Mouse (Mus musculus): ENCODE results near the gene Fbxo10. TPM values are rescaled to one million over a fixed set of nuclear protein-coding genes. Genes with fewer than 3 reads are reported as not detected.

Gene Fbxo10
- polyA plus RNA-seq, 1 experiment from 2014 or later: 13.3 TPM

DNA sequence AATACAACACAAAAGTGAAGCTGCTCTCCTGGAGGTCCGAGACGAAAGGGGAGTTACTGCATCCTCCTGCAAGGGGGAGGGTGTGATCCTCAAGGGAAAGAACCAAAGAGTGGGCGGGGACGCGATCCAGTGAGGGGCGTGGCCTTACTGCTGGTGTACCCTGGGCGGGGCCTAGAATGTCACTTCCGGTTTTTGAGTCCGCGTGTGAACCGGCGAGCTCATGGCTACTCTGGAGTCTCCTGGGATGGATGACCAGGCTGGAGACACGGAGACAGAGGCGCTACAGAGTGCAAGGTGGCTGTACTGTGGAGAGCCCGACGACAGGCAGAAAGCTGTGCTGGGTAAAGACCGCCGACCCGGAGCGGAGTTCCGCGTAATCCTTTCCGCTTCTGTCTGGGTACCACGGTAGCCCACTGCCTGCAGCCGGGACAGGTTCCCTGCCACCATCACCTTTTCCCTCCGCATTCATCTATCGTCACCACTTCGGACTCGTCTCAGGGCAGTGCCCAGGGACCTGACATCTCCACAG lies 65.9 kb downstream of the Fbxo10 start, which contains the start of gene Polr1e:
Gene Polr1e (plus strand): TSS at position 132 of the 529 bp plus-strand sequence.
- ATAC-seq (replicated peaks; ENCODE audit: low FRiP score): peak; percentile 93

DNA sequence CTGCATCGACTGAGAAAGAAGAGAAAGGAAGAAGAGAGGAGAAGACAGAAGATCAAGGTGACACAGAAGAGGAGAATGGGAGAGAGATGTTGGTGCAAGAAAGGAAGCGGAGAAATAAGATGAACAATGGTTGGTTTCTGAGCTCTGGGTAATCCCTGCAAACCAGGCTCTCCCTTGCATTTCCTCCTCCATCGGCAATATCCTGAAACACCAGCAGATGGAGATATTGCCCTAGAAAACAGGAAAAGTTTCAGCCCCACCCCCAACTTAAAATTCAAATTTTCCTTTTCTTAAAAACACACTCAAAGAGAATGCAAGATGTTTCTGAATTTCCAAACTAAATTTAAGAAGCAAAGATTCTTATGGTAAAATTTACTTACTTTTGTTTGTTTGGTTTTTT lies 68.8 kb downstream of the Fbxo10 start:
- Histone ChIP-seq H3K9me3 (ENCODE audit: control insufficient read depth, low read length) (no peaks in the 10 kb centered on the region), H3K4me1 (replicated peaks; ENCODE audit: control insufficient read depth, insufficient read depth, low read length) (peaks cover 14% of the 10 kb centered on the region), H3K36me3 (ENCODE audit: control insufficient read depth, insufficient read depth, low read length) (no peaks in the 10 kb centered on the region), H3K27ac (ENCODE audit: low read depth, low read length) (no peak overlapping the region), H3K4me3 (ENCODE audit: low read depth, low read length) (no peak overlapping the region), H3K4me2 (ENCODE audit: low read depth, low read length, severe bottlenecking) (no peak overlapping the region), H3K27me3 (ENCODE audit: control insufficient read depth, insufficient read depth, low read length) (no peaks in the 10 kb centered on the region), H3K9ac (ENCODE audit: low read length) (no peak overlapping the region)
- WGBS: 12% methylated on average over 3 of the region's 3 CpGs
- DNase-seq (ENCODE audit: low spot score) (peak; percentile 50), ATAC-seq (replicated peaks; ENCODE audit: low FRiP score) (no peak)

More for the DNA sequence above, 65.9 kb downstream of the Fbxo10 start, which contains the start of gene Polr1e:
- peak; percentile 96 for DNase-seq (ENCODE audit: low spot score)
- Histone ChIP-seq H3K4me1 (replicated peaks; ENCODE audit: control insufficient read depth, insufficient read depth, low read length) (peaks cover 8% of the 10 kb centered on the region), H3K36me3 (ENCODE audit: control insufficient read depth, insufficient read depth, low read length) (no peaks in the 10 kb centered on the region), H3K9ac (ENCODE audit: low read length) (peak within 1 kb of the TSS; percentile 62), H3K27me3 (ENCODE audit: control insufficient read depth, insufficient read depth, low read length) (no peaks in the 10 kb centered on the region), H3K4me2 (ENCODE audit: low read depth, low read length, severe bottlenecking) (peak within 1 kb of the TSS; percentile 89), H3K27ac (ENCODE audit: low read depth, low read length) (0 out of 2 replicates have a peak within 1 kb of the TSS, but pooled peaks have one; percentile 34), H3K4me3 (ENCODE audit: low read depth, low read length) (peak within 1 kb of the TSS; percentile 64), H3K9me3 (ENCODE audit: control insufficient read depth, low read length) (no peaks in the 10 kb centered on the region)
- under 1% methylated on average over 29 of the region's 29 CpGs for WGBS

DNA sequence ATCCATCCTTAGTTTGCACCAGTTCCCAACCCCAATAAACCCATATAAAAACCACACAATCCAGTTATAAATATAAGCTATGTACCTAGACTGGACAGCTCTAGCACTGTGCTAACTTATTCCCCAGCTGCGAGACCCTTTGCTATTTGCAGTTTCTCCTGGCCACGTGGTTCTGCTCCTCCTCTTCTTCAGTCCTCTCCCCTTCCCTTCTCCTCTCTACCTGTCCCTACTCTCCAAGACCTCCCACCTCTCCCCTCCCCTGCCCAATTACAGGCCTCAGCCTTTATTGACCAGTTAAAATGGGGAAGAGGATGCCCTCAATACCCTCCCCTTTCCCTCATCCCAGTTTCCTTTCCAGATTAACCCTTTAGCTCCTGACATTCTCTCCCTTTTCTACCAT lies 70.9 kb downstream of the Fbxo10 start:
- Histone ChIP-seq H3K9me3 (ENCODE audit: control insufficient read depth, low read length) (no peaks in the 10 kb centered on the region), H3K4me3 (ENCODE audit: low read depth, low read length) (peak overlapping the region; percentile 61), H3K27me3 (ENCODE audit: control insufficient read depth, insufficient read depth, low read length) (no peaks in the 10 kb centered on the region), H3K4me2 (ENCODE audit: low read depth, low read length, severe bottlenecking) (peak overlapping the region; percentile 82), H3K4me1 (replicated peaks; ENCODE audit: control insufficient read depth, insufficient read depth, low read length) (peaks cover 10% of the 10 kb centered on the region), H3K27ac (ENCODE audit: low read depth, low read length) (no peak overlapping the region), H3K36me3 (ENCODE audit: control insufficient read depth, insufficient read depth, low read length) (no peaks in the 10 kb centered on the region), H3K9ac (ENCODE audit: low read length) (peak overlapping the region; percentile 71; the same call in 1 of the 2 replicates)
- DNase-seq (ENCODE audit: low spot score): peak; percentile 38
- no peak for ATAC-seq (replicated peaks; ENCODE audit: low FRiP score)
- WGBS: 10% methylated on average over 2 of the region's 2 CpGs

DNA sequence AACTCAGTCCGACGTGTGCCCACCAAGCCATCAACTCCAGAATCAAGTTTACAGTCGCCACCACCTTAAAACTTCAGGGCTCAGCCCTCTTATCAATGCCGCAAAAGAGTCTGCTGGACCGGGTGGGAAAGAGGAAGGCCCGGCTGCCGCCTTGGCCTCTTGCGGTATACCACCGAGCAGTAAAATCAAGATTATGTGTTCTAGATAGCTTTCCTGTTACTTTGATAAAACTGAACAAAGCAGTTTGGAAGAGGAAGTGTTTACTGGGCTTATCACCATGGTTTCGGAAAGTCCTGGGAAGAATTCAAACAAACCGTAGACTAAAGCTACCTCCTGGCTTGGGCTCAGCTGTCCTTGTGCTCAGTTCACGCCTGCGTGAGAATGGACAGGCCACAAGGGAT lies 71.4 kb downstream of the Fbxo10 start:
- Histone ChIP-seq H3K27me3 (ENCODE audit: control insufficient read depth, insufficient read depth, low read length) (no peaks in the 10 kb centered on the region), H3K4me2 (ENCODE audit: low read depth, low read length, severe bottlenecking) (peak overlapping the region; percentile 82), H3K4me1 (replicated peaks; ENCODE audit: control insufficient read depth, insufficient read depth, low read length) (peaks cover 10% of the 10 kb centered on the region), H3K36me3 (ENCODE audit: control insufficient read depth, insufficient read depth, low read length) (no peaks in the 10 kb centered on the region), H3K4me3 (ENCODE audit: low read depth, low read length) (peak overlapping the region; percentile 61), H3K27ac (ENCODE audit: low read depth, low read length) (peak overlapping the region; percentile 43; the same call in 1 of the 2 replicates), H3K9me3 (ENCODE audit: control insufficient read depth, low read length) (no peaks in the 10 kb centered on the region), H3K9ac (ENCODE audit: low read length) (peak overlapping the region; percentile 71)
- DNase-seq (ENCODE audit: low spot score): peak; percentile 47
- no peak for ATAC-seq (replicated peaks; ENCODE audit: low FRiP score)
- WGBS: 3% methylated on average over 13 of the region's 13 CpGs

DNA sequence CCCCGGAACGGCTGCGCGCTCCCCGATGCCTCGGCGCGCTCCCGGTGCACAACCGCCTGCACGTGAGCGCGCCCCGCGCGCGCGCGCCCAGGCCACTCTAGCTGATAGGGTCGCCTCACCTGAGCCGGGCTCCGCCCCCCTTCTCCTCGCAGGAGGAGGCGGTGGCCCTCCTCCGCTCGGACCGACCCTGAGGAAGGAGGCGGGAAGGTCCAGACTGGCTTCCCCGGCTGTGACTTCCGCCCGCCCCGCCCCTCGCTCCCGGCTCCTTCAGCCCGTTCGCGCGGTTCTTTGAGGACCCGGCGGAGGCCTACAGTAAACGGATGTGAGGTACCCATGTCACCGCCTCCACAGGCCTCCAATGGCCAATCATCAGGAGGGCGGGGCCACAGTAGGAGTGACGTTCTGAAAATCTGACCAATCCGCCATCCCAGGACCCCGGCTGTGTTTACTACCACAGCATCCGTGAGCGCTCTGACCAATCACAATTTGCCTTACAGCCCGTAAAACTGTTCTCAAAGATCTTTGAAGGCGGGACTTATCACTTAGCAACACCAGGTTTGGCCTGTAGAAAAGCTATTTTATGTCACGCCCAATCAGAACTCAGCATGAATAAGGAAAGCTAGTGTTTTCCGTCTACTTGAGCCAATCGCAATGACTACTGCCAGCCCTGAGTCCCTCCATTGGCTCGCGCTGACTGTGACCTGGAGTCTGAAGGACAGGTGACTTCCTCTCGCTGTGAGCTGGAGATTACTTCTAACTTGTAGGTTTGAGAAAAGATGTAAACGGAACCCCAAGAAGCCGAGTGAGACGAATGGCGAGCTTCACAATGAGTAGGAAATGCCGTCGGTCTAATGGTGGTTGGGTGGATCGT lies 72.1 kb downstream of the Fbxo10 start, which contains the start of gene Zbtb5:
Gene Zbtb5 (minus strand): TSS at position 308 of the 871 bp plus-strand sequence.
- Histone ChIP-seq H3K9ac (ENCODE audit: low read length) (peak within 1 kb of the TSS; percentile 77), H3K36me3 (ENCODE audit: control insufficient read depth, insufficient read depth, low read length) (no peaks in the 10 kb centered on the region), H3K27ac (ENCODE audit: low read depth, low read length) (peak within 1 kb of the TSS; percentile 94), H3K9me3 (ENCODE audit: control insufficient read depth, low read length) (no peaks in the 10 kb centered on the region), H3K4me3 (ENCODE audit: low read depth, low read length) (peak within 1 kb of the TSS; percentile 61), H3K27me3 (ENCODE audit: control insufficient read depth, insufficient read depth, low read length) (no peaks in the 10 kb centered on the region), H3K4me1 (replicated peaks; ENCODE audit: control insufficient read depth, insufficient read depth, low read length) (peaks cover 10% of the 10 kb centered on the region), H3K4me2 (ENCODE audit: low read depth, low read length, severe bottlenecking) (peak within 1 kb of the TSS; percentile 82)
- 0% methylated on average over 58 of the region's 63 CpGs for WGBS
- peak; percentile 98 for ATAC-seq (replicated peaks; ENCODE audit: low FRiP score)
- DNase-seq (ENCODE audit: low spot score): peak; percentile 99

DNA sequence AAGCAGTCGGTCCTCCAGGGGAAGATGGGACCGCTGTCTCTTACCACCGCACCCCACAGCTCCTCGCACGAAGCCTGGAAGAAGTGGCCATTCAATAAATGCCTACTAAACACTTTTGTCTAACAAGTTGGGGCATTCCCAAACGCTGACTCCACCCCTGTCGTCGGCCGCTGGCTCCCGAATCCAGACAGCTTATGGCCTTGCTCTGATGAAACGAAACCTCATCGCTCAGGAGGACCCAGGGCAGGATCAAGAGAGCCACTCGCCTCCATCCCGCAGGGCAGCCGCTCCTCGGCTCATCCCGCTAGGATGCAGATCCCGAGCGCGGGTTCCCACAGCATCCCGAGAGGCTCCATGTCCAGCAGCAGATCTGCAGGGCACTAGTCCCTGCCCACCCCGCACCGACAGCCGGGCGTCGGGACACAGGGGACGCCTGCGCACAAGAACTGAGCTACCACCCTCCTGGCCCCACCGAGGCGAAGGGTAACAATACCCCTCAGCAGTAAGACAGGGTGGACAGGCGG lies 72.8 kb downstream of the Fbxo10 start:
- no peak for DNase-seq (ENCODE audit: low spot score)
- no peaks in the 10 kb centered on the region for H3K27me3 ChIP-seq (ENCODE audit: control insufficient read depth, insufficient read depth, low read length)
- H3K4me2 ChIP-seq (ENCODE audit: low read depth, low read length, severe bottlenecking): peak overlapping the region; percentile 73
- WGBS: under 1% methylated on average over 31 of the region's 31 CpGs
- H3K36me3 ChIP-seq (ENCODE audit: control insufficient read depth, insufficient read depth, low read length): no peaks in the 10 kb centered on the region
- H3K4me1 ChIP-seq (replicated peaks; ENCODE audit: control insufficient read depth, insufficient read depth, low read length): peaks cover 10% of the 10 kb centered on the region
- ATAC-seq (replicated peaks; ENCODE audit: low FRiP score): peak; percentile 84
- no peaks in the 10 kb centered on the region for H3K9me3 ChIP-seq (ENCODE audit: control insufficient read depth, low read length)
- H3K27ac ChIP-seq (ENCODE audit: low read depth, low read length): peak overlapping the region; percentile 94
- peak overlapping the region; percentile 61 for H3K4me3 ChIP-seq (ENCODE audit: low read depth, low read length)
- peak overlapping the region; percentile 77 for H3K9ac ChIP-seq (ENCODE audit: low read length)

DNA sequence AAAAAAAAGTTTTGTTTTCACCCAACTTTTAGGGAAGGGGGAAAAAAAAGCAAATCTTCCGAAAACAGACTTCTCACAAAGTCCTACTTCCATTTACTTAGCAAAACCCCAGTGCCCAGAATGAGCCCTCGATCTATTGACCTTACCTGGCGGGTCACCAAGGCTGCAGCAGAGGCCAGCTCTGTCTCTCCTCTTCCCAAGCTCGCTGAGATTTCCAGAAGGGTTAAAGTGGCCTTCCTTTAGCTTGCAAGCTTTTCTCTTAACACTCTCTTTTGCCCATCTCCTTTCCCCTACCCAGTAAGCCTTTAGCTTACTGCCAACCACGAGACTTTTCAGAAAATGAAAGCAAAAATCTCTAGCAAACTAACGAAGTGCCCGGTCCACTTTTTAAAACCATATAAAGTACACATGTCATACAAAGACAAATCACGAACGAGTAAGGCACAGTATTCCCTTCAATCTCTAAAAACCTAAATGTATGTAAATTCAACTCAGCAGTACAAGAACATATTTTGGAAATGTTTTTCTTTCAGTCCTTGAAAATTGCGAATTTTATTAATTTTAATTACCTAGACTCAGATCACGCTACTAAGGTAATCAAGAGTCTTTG lies 73.5 kb downstream of the Fbxo10 start:
- H3K27ac ChIP-seq (ENCODE audit: low read depth, low read length): peak overlapping the region; percentile 94; the same call in 1 of the 2 replicates
- H3K9ac ChIP-seq (ENCODE audit: low read length): peak overlapping the region; percentile 77
- no peaks in the 10 kb centered on the region for H3K27me3 ChIP-seq (ENCODE audit: control insufficient read depth, insufficient read depth, low read length)
- peaks cover 10% of the 10 kb centered on the region for H3K4me1 ChIP-seq (replicated peaks; ENCODE audit: control insufficient read depth, insufficient read depth, low read length)
- DNase-seq (ENCODE audit: low spot score): peak; percentile 46
- H3K36me3 ChIP-seq (ENCODE audit: control insufficient read depth, insufficient read depth, low read length): no peaks in the 10 kb centered on the region
- H3K4me2 ChIP-seq (ENCODE audit: low read depth, low read length, severe bottlenecking): peak overlapping the region; percentile 73
- no peaks in the 10 kb centered on the region for H3K9me3 ChIP-seq (ENCODE audit: control insufficient read depth, low read length)
- no peak for ATAC-seq (replicated peaks; ENCODE audit: low FRiP score)
- H3K4me3 ChIP-seq (ENCODE audit: low read depth, low read length): peak overlapping the region; percentile 61
- 11% methylated on average over 11 of the region's 11 CpGs for WGBS

DNA sequence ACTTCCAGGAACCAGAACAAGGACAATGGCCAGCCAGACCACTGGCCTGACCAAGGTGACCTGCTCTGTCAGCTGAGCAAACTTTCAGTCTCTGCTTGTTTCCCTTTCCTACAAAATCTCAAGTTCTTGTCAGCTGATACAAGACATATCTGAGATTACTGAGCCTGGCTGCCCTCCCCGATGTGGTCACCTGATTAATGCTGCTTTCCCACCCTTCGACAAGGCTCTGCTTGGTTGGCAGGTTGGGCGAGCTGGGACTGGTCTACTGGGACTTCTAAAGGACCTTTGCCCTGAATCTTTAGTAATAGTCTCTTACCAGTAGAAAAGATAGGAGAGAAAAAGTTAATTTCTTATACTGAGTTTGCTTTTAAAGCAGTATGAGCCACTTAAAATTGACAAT lies 79.0 kb downstream of the Fbxo10 start:
- 87% methylated on average over 3 of the region's 3 CpGs for WGBS
- no peak overlapping the region for H3K27ac ChIP-seq (ENCODE audit: low read depth, low read length)

More for the DNA sequence above, 79.0 kb downstream of the Fbxo10 start:
- no peaks in the 10 kb centered on the region for H3K27me3 ChIP-seq (ENCODE audit: control insufficient read depth, insufficient read depth, low read length)
- peaks cover 3% of the 10 kb centered on the region; the same call in 1 of the 2 replicates for H3K4me1 ChIP-seq (replicated peaks; ENCODE audit: control insufficient read depth, insufficient read depth, low read length)
- no peak overlapping the region for H3K4me3 ChIP-seq (ENCODE audit: low read depth, low read length)
- no peak overlapping the region for H3K4me2 ChIP-seq (ENCODE audit: low read depth, low read length, severe bottlenecking)
- DNase-seq (ENCODE audit: low spot score) (peak; percentile 30), ATAC-seq (replicated peaks; ENCODE audit: low FRiP score) (no peak)
- no peaks in the 10 kb centered on the region for H3K36me3 ChIP-seq (ENCODE audit: control insufficient read depth, insufficient read depth, low read length)
- H3K9me3 ChIP-seq (ENCODE audit: control insufficient read depth, low read length): no peaks in the 10 kb centered on the region
- H3K9ac ChIP-seq (ENCODE audit: low read length): no peak overlapping the region
